ENCODE assay signal across 9 mouse cellular contexts in the genomic region with DNA sequence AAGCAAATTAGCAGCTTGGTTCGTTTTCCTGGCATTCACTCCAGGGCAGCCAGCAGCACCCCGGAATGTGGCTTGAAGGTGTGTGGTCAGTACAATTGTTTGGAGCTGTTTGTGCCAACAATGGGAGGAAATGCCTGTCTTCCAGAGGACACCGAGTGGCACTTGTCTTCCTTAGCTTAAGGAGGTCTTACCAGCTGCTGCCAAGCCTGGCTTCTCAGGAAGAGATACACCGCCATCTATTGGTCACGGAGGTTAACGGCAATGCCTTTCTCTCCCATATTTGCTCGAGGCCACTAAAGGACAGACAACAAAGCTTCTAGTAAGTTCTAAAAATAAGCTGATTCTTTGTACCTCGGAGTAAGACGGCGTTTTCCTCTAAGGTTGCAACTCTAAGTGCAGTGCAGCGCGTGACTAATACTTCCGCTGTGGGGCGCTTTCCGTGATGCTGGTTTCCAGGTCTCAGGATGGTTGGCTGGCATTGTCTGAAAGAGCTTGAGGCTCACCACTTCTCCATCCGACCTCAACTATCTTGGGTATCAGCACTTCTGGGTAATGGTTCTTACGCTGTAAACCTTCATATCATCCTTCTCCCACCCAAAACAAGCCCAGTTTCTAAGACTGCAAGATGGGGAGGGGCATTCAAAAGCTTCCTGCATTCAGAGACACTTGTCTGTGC.
DNase-seq lines count a peak whose midpoint lies in the region; ATAC-seq and TF ChIP-seq lines count a peak whose summit lies in the region.
"Had no signal": no experiment of that assay in that cellular context is flagged by ENCODE, and none has a peak within 500 bp of the region (broad histone marks: within the 10 kb centered on the region; RNA-seq: fewer than 3 reads in every experiment).

No protein-coding gene starts in this region.

- peak; percentile 79 for DNase-seq in CH12.LX (ENCODE audit: extremely low read depth)
- peak; percentile 35 for DNase-seq in heart, postnatal 25 days (ENCODE audit: low spot score)
- DNase-seq in layer of hippocampus, adult 18-20 months (ENCODE audit: low spot score in 2 of 2): peak; percentile 82 to 93
- DNase-seq in lung, adult 18-20 months: peak; percentile 71 to 75
- DNase-seq in testis, postnatal 10 days (ENCODE audit: low spot score): peak; percentile 75

- 2% methylated on average over 17 of the region's 17 CpGs for WGBS in forebrain, embryonic 15.5 days
- WGBS in neural tube, embryonic 15.5 days: 8% methylated on average over 17 of the region's 17 CpGs

- H3K9me3 ChIP-seq in CH12.LX (replicated peaks; ENCODE audit: low read length): no peaks in the 10 kb centered on the region
- no peaks in the 10 kb centered on the region for H3K9me3 ChIP-seq in forebrain, embryonic 15.5 days
- no peaks in the 10 kb centered on the region for H3K9me3 ChIP-seq in neural tube, embryonic 15.5 days (replicated peaks)

- H3K79me2 ChIP-seq in CH12.LX (replicated peaks; ENCODE audit: control insufficient read depth, extremely low read depth, insufficient read depth, poor library complexity, severe bottlenecking): no peaks in the 10 kb centered on the region

- no peak overlapping the region for H3K9ac ChIP-seq in CH12.LX (ENCODE audit: insufficient read depth, low read depth)
- H3K9ac ChIP-seq in forebrain, embryonic 15.5 days (replicated peaks): peak overlapping the region; percentile 33
- H3K9ac ChIP-seq in neural tube, embryonic 15.5 days (replicated peaks): no peak overlapping the region

- in situ Hi-C loops in CH12.LX (cut with MboI; ENCODE audit: low pct_ligation_motif_present, low pct_unique_long_range_greater_than_20kb, low sequenced_read_pairs): no loop called here

- H3K27me3 ChIP-seq in CH12.LX (replicated peaks): peaks cover 1% of the 10 kb centered on the region
- H3K27me3 ChIP-seq in forebrain, embryonic 15.5 days: peaks cover 3% of the 10 kb centered on the region; the same call in 1 of the 2 replicates
- H3K27me3 ChIP-seq in neural tube, embryonic 15.5 days (replicated peaks): 0 out of 2 replicates have a peak, but pooled peaks cover 6% of the 10 kb centered on the region

- peak overlapping the region in 1 of 3 experiments; percentile 24 for H3K4me3 ChIP-seq in CH12.LX (replicated peaks in 1 of 3; ENCODE audit: low read depth in 2 of 3, low read length in 2 of 3, poor library complexity in 1 of 3)
- peak overlapping the region; percentile 32 for H3K4me3 ChIP-seq in forebrain, embryonic 15.5 days
- peak overlapping the region; percentile 32 for H3K4me3 ChIP-seq in neural tube, embryonic 15.5 days (replicated peaks)
- H3K4me3 ChIP-seq: erythroblast, embryonic 14.5 days had no signal

- TF ChIP-seq EP300 in CH12.LX (IDR thresholded peaks at IDR 0.05; ENCODE audit: low read length): no peak

- intact Hi-C loops in heart, postnatal 25 days (cut with DNase I): loop anchor here (10.0 kb wide), 2 partner anchors 163 to 1817 kb away; no protein-coding TSS in a partner anchor

- peak overlapping the region; percentile 60 for H3K4me2 ChIP-seq in CH12.LX (ENCODE audit: insufficient read depth, low read depth, poor library complexity, severe bottlenecking)
- H3K4me2 ChIP-seq in forebrain, embryonic 15.5 days (replicated peaks): peak overlapping the region; percentile 49
- H3K4me2 ChIP-seq in neural tube, embryonic 15.5 days: peak overlapping the region; percentile 57

- H3K4me1 ChIP-seq in CH12.LX (ENCODE audit: control insufficient read depth in 1 of 2, insufficient read depth in 2 of 2): peaks cover 0 to 5% of the 10 kb centered on the region in 2 experiments; a peak in 1 of 4 replicates
- H3K4me1 ChIP-seq in forebrain, embryonic 15.5 days: peaks cover 35% of the 10 kb centered on the region
- peaks cover 29% of the 10 kb centered on the region for H3K4me1 ChIP-seq in neural tube, embryonic 15.5 days

- dilution Hi-C loops in CH12.LX (cut with MboI; ENCODE audit: extremely low pct_ligation_motif_present, extremely low pct_unique_long_range_greater_than_20kb, low sequenced_read_pairs): no loop called here

- no peaks in the 10 kb centered on the region for H3K36me3 ChIP-seq in CH12.LX (replicated peaks in 1 of 2; ENCODE audit: control insufficient read depth in 1 of 2, insufficient read depth in 1 of 2, low read length in 1 of 2)
- no peaks in the 10 kb centered on the region for H3K36me3 ChIP-seq in forebrain, embryonic 15.5 days
- H3K36me3 ChIP-seq in neural tube, embryonic 15.5 days: no peaks in the 10 kb centered on the region

- TF ChIP-seq POLR2A in CH12.LX (IDR thresholded peaks at IDR 0.05; ENCODE audit: low read depth, low read length): no peak

- TF ChIP-seq CTCF in CH12.LX (conservative IDR thresholded peaks at IDR 0.05 in 1 of 2, IDR thresholded peaks at IDR 0.05 in 1 of 2; ENCODE audit: low read depth in 2 of 2, low read length in 2 of 2): peak; percentile 90

- peak; percentile 63 for ATAC-seq in cerebellum, adult (ENCODE audit: insufficient number of reproducible peaks, low FRiP score, low TSS enrichment)
- ATAC-seq in forebrain, embryonic 15.5 days (replicated peaks): peak; percentile 86
- peak; percentile 91 for ATAC-seq in neural tube, embryonic 15.5 days (ENCODE audit: low FRiP score)

- TF ChIP-seq RAD21 in CH12.LX (IDR thresholded peaks at IDR 0.05; ENCODE audit: low read depth, low read length): peak; percentile 87

- H3K27ac ChIP-seq in CH12.LX (ENCODE audit: insufficient read depth, low read depth): no peak overlapping the region
- peak overlapping the region; percentile 86 for H3K27ac ChIP-seq in forebrain, embryonic 15.5 days (replicated peaks)
- H3K27ac ChIP-seq in neural tube, embryonic 15.5 days (replicated peaks): peak overlapping the region; percentile 71

TF ChIP-seq in CH12.LX, 34 proteins besides CTCF, POLR2A, EP300 and RAD21:
- 0 out of 2 replicates have a peak, but pooled peaks have one; percentile 8 for TF ChIP-seq MEF2A (IDR thresholded peaks at IDR 0.05; ENCODE audit: borderline replicate concordance, low read depth, low read length)
- TF ChIP-seq SIN3A (IDR thresholded peaks at IDR 0.05; ENCODE audit: low read length): no peak
- no peak for TF ChIP-seq NELFE (IDR thresholded peaks at IDR 0.05; ENCODE audit: low read depth, low read length)
- TF ChIP-seq SMC3 (IDR thresholded peaks at IDR 0.05; ENCODE audit: low read depth, low read length): peak; percentile 62

Comparison
In these comparisons a context has a peak if more than half of its experiments do, and no peak if none do; other contexts are left out.
1. DNase-seq: peak in every context shown above with its lines; median percentile 88 in layer of hippocampus, adult 18-20 months; 79 in CH12.LX; 75 in testis, postnatal 10 days; 73 in lung, adult 18-20 months; 35 in heart, postnatal 25 days.